Mouse (Mus musculus) inflammation-experienced regulatory T-cells, adult 6 months (primary cell): Measurements from ENCODE around the gene Gm20388. TPM values are rescaled to one million over a fixed set of nuclear protein-coding genes. Genes with fewer than 3 reads are reported as not detected.
"Not testable (repeated sequence)": the region's sequence is repeated elsewhere in the genome, so short reads cannot be mapped to it uniquely, and the experiment has no call there.

Source experiments
- ATAC-seq: one replicate; pipeline ENCODE4 v1.8.0; 2017
- polyA plus RNA-seq, 3 experiments: library from polyadenylated mRNA; unstranded; fragments of 100-300 nt; shearing (Covaris generic); gene quantifications; one replicate each; pipeline ENCODE4 v1.2.1; 2017

Gene Gm20388
- polyA plus RNA-seq, 3 experiments from 2014 or later = 10.8 to 14.1 (median 11.8) TPM

GRCm38 (mm10) chr8:123992587-123992986, 4081.9 kb downstream of the Gm20388 start:
- no peak for ATAC-seq

GRCm38 (mm10) chr8:123993597-123993996, 4083.0 kb downstream of the Gm20388 start:
- ATAC-seq = no peak

GRCm38 (mm10) chr8:123993997-123994396, 4083.4 kb downstream of the Gm20388 start:
- no peak for ATAC-seq

GRCm38 (mm10) chr8:123999568-123999967, 4088.9 kb downstream of the Gm20388 start:
- ATAC-seq = no peak

GRCm38 (mm10) chr8:124002546-124003108, 4092.0 kb downstream of the Gm20388 start:
- ATAC-seq = no peak

GRCm38 (mm10) chr8:124007829-124008228, 4097.2 kb downstream of the Gm20388 start:
- no peak for ATAC-seq

GRCm38 (mm10) chr8:124011580-124011979, 4100.9 kb downstream of the Gm20388 start:
- ATAC-seq = no peak

- no peak for ATAC-seq
Measured at GRCm38 (mm10) chr8:124011989-124012586, 4101.4 kb downstream of the Gm20388 start.

- ATAC-seq = not testable (repeated sequence)
Measured at GRCm38 (mm10) chr8:124014299-124014698, 4103.7 kb downstream of the Gm20388 start.

- ATAC-seq = no peak
Measured at GRCm38 (mm10) chr8:124014751-124015150, 4104.1 kb downstream of the Gm20388 start.

GRCm38 (mm10) chr8:124019782-124020181, 4109.1 kb downstream of the Gm20388 start:
- ATAC-seq = no peak

- peak; percentile 55 for ATAC-seq
Measured at GRCm38 (mm10) chr8:124020439-124021236, 4110.0 kb downstream of the Gm20388 start.

GRCm38 (mm10) chr8:124021237-124022227, 4110.9 kb downstream of the Gm20388 start, which contains the start of the genes Taf5l and Urb2:
TSS of gene Taf5l (minus strand) at chr8:124021397.
TSS of gene Urb2 (plus strand) at chr8:124021508.
- ATAC-seq = peak; percentile 84

- not testable (repeated sequence) for ATAC-seq
Measured at GRCm38 (mm10) chr8:124026265-124026664, 4115.6 kb downstream of the Gm20388 start.

- no peak for ATAC-seq
Measured at GRCm38 (mm10) chr8:124027831-124028230, 4117.2 kb downstream of the Gm20388 start.

- ATAC-seq = no peak
Measured at GRCm38 (mm10) chr8:124033400-124033799, 4122.8 kb downstream of the Gm20388 start.

GRCm38 (mm10) chr8:124038121-124038520, 4127.5 kb downstream of the Gm20388 start:
- ATAC-seq = no peak

GRCm38 (mm10) chr8:124039351-124039750, 4128.7 kb downstream of the Gm20388 start:
- no peak for ATAC-seq

GRCm38 (mm10) chr8:124042201-124042600, 4131.6 kb downstream of the Gm20388 start:
- ATAC-seq = no peak

GRCm38 (mm10) chr8:124044421-124044820, 4133.8 kb downstream of the Gm20388 start:
- ATAC-seq = no peak

- ATAC-seq = no peak
Measured at GRCm38 (mm10) chr8:124044931-124045330, 4134.3 kb downstream of the Gm20388 start.

GRCm38 (mm10) chr8:124045856-124046255, 4135.2 kb downstream of the Gm20388 start:
- no peak for ATAC-seq
